Comparison of ENCODE assay signal across 8 mouse cellular contexts in the genomic region with DNA sequence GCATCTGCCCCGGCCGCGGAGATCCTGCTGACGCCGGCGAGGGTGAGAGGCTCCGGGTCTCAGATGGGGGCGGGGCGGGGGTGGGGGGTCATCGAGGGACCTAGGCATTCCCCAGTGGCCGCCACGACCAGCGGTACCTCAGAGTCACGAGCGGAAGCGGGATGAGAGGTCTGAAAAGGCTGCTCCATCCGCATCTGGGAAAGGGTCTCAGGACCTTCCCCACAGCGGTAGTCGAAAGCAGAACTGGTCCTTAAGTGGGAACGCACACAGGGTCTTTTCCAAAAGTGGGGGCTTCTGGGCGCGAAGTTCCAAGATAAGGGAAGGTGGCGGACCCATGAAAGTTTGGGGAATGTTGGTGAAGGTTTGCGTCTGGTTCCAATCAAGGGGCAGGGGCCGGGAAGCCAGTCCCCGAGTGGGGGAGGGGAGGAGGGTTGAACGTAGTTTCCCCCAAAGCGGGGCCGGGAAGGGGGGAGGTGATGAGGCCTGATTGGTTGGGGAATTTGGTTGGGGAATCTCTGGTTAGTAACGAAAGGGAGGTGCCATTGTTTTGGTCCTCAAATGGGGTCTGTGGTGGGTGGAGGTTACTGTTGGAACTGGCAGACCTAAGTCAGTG. TPM values are rescaled to one million over a fixed set of nuclear protein-coding genes. Genes with fewer than 3 reads are reported as not detected.
DNase-seq lines count a peak whose midpoint lies in the region; ATAC-seq lines count a peak whose summit lies in the region.

No protein-coding gene starts in this region.

- H3K9me3 ChIP-seq in kidney, embryonic 15.5 days (replicated peaks) = no peaks in the 10 kb centered on the region
- H3K9me3 ChIP-seq in limb, embryonic 15.5 days = no peaks in the 10 kb centered on the region
- no peaks in the 10 kb centered on the region for H3K9me3 ChIP-seq in midbrain, embryonic 14.5 days (ENCODE audit: control insufficient read depth, low read length)

- H3K4me1 ChIP-seq in kidney, embryonic 15.5 days = peaks cover 55% of the 10 kb centered on the region
- H3K4me1 ChIP-seq in limb, embryonic 15.5 days = peaks cover 51% of the 10 kb centered on the region
- peaks cover 48% of the 10 kb centered on the region for H3K4me1 ChIP-seq in midbrain, embryonic 14.5 days (ENCODE audit: control insufficient read depth, insufficient read depth, low read length)

- intact Hi-C loops in heart, postnatal 36 days (cut with DNase I) = loop anchor here (5.0 kb wide), 1 partner anchor 43 kb away; no protein-coding TSS in a partner anchor

- H3K27me3 ChIP-seq in kidney, embryonic 15.5 days = no peaks in the 10 kb centered on the region
- H3K27me3 ChIP-seq in limb, embryonic 15.5 days = no peaks in the 10 kb centered on the region
- no peaks in the 10 kb centered on the region for H3K27me3 ChIP-seq in midbrain, embryonic 14.5 days (ENCODE audit: control insufficient read depth, insufficient read depth, low read length)

- no peak for DNase-seq in kidney, adult 9 months
- peak; percentile 46 for DNase-seq in WW6 (ENCODE audit: low read depth, low spot score)
- DNase-seq in embryo, embryonic 11.5 days (ENCODE audit: low read depth, low spot score) = peak; percentile 69
- DNase-seq in heart, postnatal 36 days = peak; percentile 40 to 52
- peak; percentile 83 for DNase-seq in midbrain, embryonic 14.5 days
- DNase-seq in thymus, postnatal 25 days = peak; percentile 52

- peak overlapping the region; percentile 88 for H3K4me3 ChIP-seq in kidney, embryonic 15.5 days (replicated peaks)
- peak overlapping the region; percentile 81 for H3K4me3 ChIP-seq in limb, embryonic 15.5 days
- H3K4me3 ChIP-seq in midbrain, embryonic 14.5 days (replicated peaks; ENCODE audit: low read depth, low read length) = peak overlapping the region; percentile 91

- ATAC-seq in kidney, embryonic 15.5 days (replicated peaks; ENCODE audit: low FRiP score) = peak; percentile 40
- no peak; the same call in 1 of the 2 replicates for ATAC-seq in limb, embryonic 15.5 days (ENCODE audit: insufficient number of reproducible peaks, low FRiP score, low TSS enrichment, low read depth)
- ATAC-seq in midbrain, embryonic 14.5 days (ENCODE audit: low FRiP score, low TSS enrichment) = peak; percentile 68

- no peaks in the 10 kb centered on the region for H3K36me3 ChIP-seq in kidney, embryonic 15.5 days
- 0 out of 2 replicates have a peak, but pooled peaks cover 4% of the 10 kb centered on the region for H3K36me3 ChIP-seq in limb, embryonic 15.5 days
- no peaks in the 10 kb centered on the region for H3K36me3 ChIP-seq in midbrain, embryonic 14.5 days (ENCODE audit: control insufficient read depth, insufficient read depth, low read length)

- peak overlapping the region; percentile 83 for H3K4me2 ChIP-seq in kidney, embryonic 15.5 days
- peak overlapping the region; percentile 76 for H3K4me2 ChIP-seq in limb, embryonic 15.5 days
- peak overlapping the region; percentile 75 for H3K4me2 ChIP-seq in midbrain, embryonic 14.5 days (ENCODE audit: low read length)

- under 1% methylated on average over 30 of the region's 30 CpGs for WGBS in kidney, embryonic 15.5 days
- WGBS in limb, embryonic 15.5 days = under 1% methylated on average over 30 of the region's 30 CpGs
- 1% methylated on average over 30 of the region's 30 CpGs for WGBS in midbrain, embryonic 14.5 days

- H3K9ac ChIP-seq in kidney, embryonic 15.5 days = peak overlapping the region; percentile 79
- H3K9ac ChIP-seq in limb, embryonic 15.5 days = peak overlapping the region; percentile 75
- H3K9ac ChIP-seq in midbrain, embryonic 14.5 days (replicated peaks; ENCODE audit: low read length) = peak overlapping the region; percentile 81

- H3K27ac ChIP-seq in kidney, embryonic 15.5 days = peak overlapping the region; percentile 89
- peak overlapping the region; percentile 91 for H3K27ac ChIP-seq in limb, embryonic 15.5 days
- H3K27ac ChIP-seq in midbrain, embryonic 14.5 days (replicated peaks; ENCODE audit: low read depth, low read length) = peak overlapping the region; percentile 91

RNA-seq across cellular contexts. Expression of a gene that starts 0.8 kb away (rescaled TPM):
- polyA plus RNA-seq in kidney, embryonic 15.5 days (2015; fragmentation: Nextera tagmentation; extraction: Ambion mirVana) = 220 and 231 TPM in 2 replicates
- 10 to 100 TPM; 61.5 to 66.5 TPM for total RNA-seq in heart, postnatal 36 days (2021)
- polyA plus RNA-seq in limb, embryonic 15.5 days (2015; fragmentation: Nextera tagmentation; extraction: Ambion mirVana) = 306 and 309 TPM in 2 replicates
- 136 and 176 TPM in 2 replicates for polyA plus RNA-seq in midbrain, embryonic 14.5 days (2014; fragmentation: Nextera tagmentation; extraction: Ambion mirVana)

RNA-seq across cellular contexts. Expression of a gene that starts 33.4 kb away (rescaled TPM):
- 1.5 and 1.8 TPM in 2 replicates for polyA plus RNA-seq in kidney, embryonic 15.5 days (2015; fragmentation: Nextera tagmentation; extraction: Ambion mirVana)
- not detected for total RNA-seq in heart, postnatal 36 days (2021)
- 0.35 and 0.55 TPM in 2 replicates for polyA plus RNA-seq in limb, embryonic 15.5 days (2015; fragmentation: Nextera tagmentation; extraction: Ambion mirVana)
- polyA plus RNA-seq in midbrain, embryonic 14.5 days (2014; fragmentation: Nextera tagmentation; extraction: Ambion mirVana) = 6.9 and 7.5 TPM in 2 replicates
